Mouse (Mus musculus) gastrocnemius, adult 8-10 months (tissue): ENCODE data around the gene Clcn7. TPM values are rescaled to one million over a fixed set of nuclear protein-coding genes. Genes with fewer than 3 reads are reported as not detected.

Source experiments
- DNase-seq, 2 experiments: peaks; one replicate each; pipeline ENCODE4 v3.0.0; 2022; ENCODE audit warnings: low spot score in 2 of 2
- total RNA-seq, 4 experiments: library from RNA; stranded (reverse); gene quantifications; 2 replicates each; pipeline ENCODE4 v1.2.4; 2022

Clcn7 gene
- total RNA-seq, 4 experiments from 2014 or later, result 13.0 to 18.3 (median 16.0) TPM

- DNase-seq, result no peak
These were observed 6.1 kb upstream of the Clcn7 start for GRCm38 (mm10) chr17:25127079-25127478.

- no peak for DNase-seq
These were observed 5.5 kb upstream of the Clcn7 start for GRCm38 (mm10) chr17:25127681-25128080.

- no peak for DNase-seq
These were observed 3.1 kb upstream of the Clcn7 start for GRCm38 (mm10) chr17:25130060-25130459.

GRCm38 (mm10) chr17:25135622-25136021, 2.4 kb downstream of the Clcn7 start:
- DNase-seq, result no peak

GRCm38 (mm10) chr17:25138803-25139202, 5.6 kb downstream of the Clcn7 start:
- DNase-seq, result no peak

- DNase-seq, result no peak
These were observed 6.8 kb downstream of the Clcn7 start for GRCm38 (mm10) chr17:25139960-25140359.

GRCm38 (mm10) chr17:25162161-25162560, 29.0 kb downstream of the Clcn7 start, which contains the start of gene Ccdc154:
Gene Ccdc154, plus strand, starts transcription at chr17:25162461.
- no peak for DNase-seq

- no peak for DNase-seq
These were observed 30.2 kb downstream of the Clcn7 start for GRCm38 (mm10) chr17:25163387-25163786.

- no peak for DNase-seq
These were observed 31.6 kb downstream of the Clcn7 start for GRCm38 (mm10) chr17:25164770-25165169.

GRCm38 (mm10) chr17:25165970-25166671, 32.9 kb downstream of the Clcn7 start:
- no peak for DNase-seq

- DNase-seq, result no peak
These were observed 36.5 kb downstream of the Clcn7 start for GRCm38 (mm10) chr17:25169706-25170105.

- no peak for DNase-seq
These were observed 39.4 kb downstream of the Clcn7 start for GRCm38 (mm10) chr17:25172558-25172957.

- DNase-seq, result no peak
These were observed 42.2 kb downstream of the Clcn7 start, which contains the start of gene Gm38655 for GRCm38 (mm10) chr17:25175411-25175810. Gene Gm38655, minus strand, starts transcription at chr17:25175471.

- DNase-seq, result no peak
These were observed 50.0 kb downstream of the Clcn7 start for GRCm38 (mm10) chr17:25183232-25183631.

- peak; percentile 91 to 92 for DNase-seq
These were observed 51.0 kb downstream of the Clcn7 start, which contains the start of gene BC003965 for GRCm38 (mm10) chr17:25184129-25184691. Gene BC003965, plus strand, starts transcription at chr17:25184554.

GRCm38 (mm10) chr17:25184961-25185360, 51.8 kb downstream of the Clcn7 start:
- DNase-seq, result no peak

GRCm38 (mm10) chr17:25187784-25188149, 54.6 kb downstream of the Clcn7 start:
- no peak for DNase-seq

- peak; percentile 32 to 59 for DNase-seq
These were observed 55.2 kb downstream of the Clcn7 start, which contains the start of gene Unkl for GRCm38 (mm10) chr17:25188150-25189031. Gene Unkl, plus strand, starts transcription at chr17:25188397.

- DNase-seq, result no peak
These were observed 55.9 kb downstream of the Clcn7 start for GRCm38 (mm10) chr17:25189091-25189490.

GRCm38 (mm10) chr17:25202401-25202800, 69.2 kb downstream of the Clcn7 start:
- DNase-seq, result no peak

- no peak for DNase-seq
These were observed 76.8 kb downstream of the Clcn7 start for GRCm38 (mm10) chr17:25210006-25210405.
